Mouse (Mus musculus) cortical plate, adult 2 months (tissue): ENCODE measurements at regions not wholly inside any gene's neighbourhood (a gene's known extent, or its start where the extent isn't known, plus 50 kb on each side); places are given as distances from the start of the nearest gene placed in this dataset.

ENCODE experiments used
- CTCF ChIP-seq: fragments of 200-500 bp; IDR thresholded peaks from 2 replicates; pipeline ENCODE4 v1.5.1; 2011; ENCODE audit warnings: mild to moderate bottlenecking, control low read depth, low read length; ENCODE audit not compliant: insufficient read depth; ENCODE audit errors: extremely low read depth
- POLR2A ChIP-seq: fragments of 200-500 bp; IDR thresholded peaks from 2 replicates; pipeline ENCODE4 v1.6.1; 2011; ENCODE audit warnings: mild to moderate bottlenecking, low read length, control low read depth; ENCODE audit not compliant: insufficient read depth; ENCODE audit errors: extremely low read depth

DNA sequence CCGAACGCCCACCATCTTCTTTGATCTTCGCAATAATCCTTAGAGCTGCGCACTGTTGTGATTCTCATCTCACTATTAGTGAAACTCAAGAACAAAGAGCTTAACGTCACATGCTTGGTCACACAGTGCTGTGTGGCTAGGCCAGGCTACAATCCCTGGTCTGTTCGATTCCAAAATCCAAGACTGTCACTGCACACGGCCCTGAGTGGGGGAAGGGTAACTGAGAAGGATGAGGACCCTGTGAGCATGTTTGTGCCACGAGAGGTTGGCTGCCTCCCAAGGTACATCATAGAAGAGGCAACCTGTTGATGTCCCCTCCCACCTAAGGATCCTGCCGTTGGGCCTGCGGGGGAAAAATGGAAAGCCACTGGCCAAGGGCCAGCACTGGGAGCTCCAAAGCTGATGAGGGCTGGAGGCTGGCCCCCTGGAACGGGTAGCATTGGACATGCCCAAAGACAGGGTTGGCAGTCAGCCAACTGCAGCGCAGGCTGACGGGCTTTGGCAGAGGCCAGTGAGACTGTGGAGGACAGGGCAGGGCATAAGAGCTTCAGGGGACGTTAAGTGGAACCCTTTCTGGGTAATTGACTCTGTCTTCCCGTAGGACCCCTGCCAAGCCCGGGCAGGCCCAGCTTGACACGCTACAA is 172.1 kb upstream of the Cadm1 start:
- TF ChIP-seq CTCF (no peak), POLR2A (no peak)
